Mouse (Mus musculus): ENCODE measurements around the gene Ano9. TPM values are rescaled to one million over a fixed set of nuclear protein-coding genes. Genes with fewer than 3 reads are reported as not detected.

Gene Ano9
- total RNA-seq, 1 experiment from 2014 or later, result not detected

- ATAC-seq (replicated peaks in 1 of 2; ENCODE audit: insufficient read depth in 1 of 2, low FRiP score in 2 of 2, low TSS enrichment in 1 of 2, low read depth in 1 of 2, poor library complexity in 2 of 2, severe bottlenecking in 2 of 2), result no peak
These were observed 65.6 kb downstream of the Ano9 start for GRCm38 (mm10) chr7:141052016-141052415.

Other genes starting within 250 kb of the Ano9 start
- 131 and 147 TPM in 2 replicates for gene Psmd13, start 235.8 kb downstream of the Ano9 start, total RNA-seq (2017)
- gene Sirt3, start 235.5 kb downstream of the Ano9 start, total RNA-seq (2017), result 50.7 and 71.5 TPM in 2 replicates
- not detected in 2 replicates for gene Cox8b, start 217.4 kb downstream of the Ano9 start, total RNA-seq (2017)
- gene Nlrp6, start 196.9 kb downstream of the Ano9 start, total RNA-seq (2017), result 0.25 and 0.35 TPM in 2 replicates
- 11.2 and 17.7 TPM in 2 replicates for gene Pgghg, start 176.4 kb downstream of the Ano9 start, total RNA-seq (2017)
- gene Ifitm5, start 167.5 kb downstream of the Ano9 start, total RNA-seq (2017), result 1.0 TPM in 1 of 2 replicates, not detected in the other
- gene Gm45717, start 161.9 kb downstream of the Ano9 start, total RNA-seq (2017), result not detected in 2 replicates
- gene Ifitm2, start 161.8 kb downstream of the Ano9 start, total RNA-seq (2017), result 328 and 386 TPM in 2 replicates
- 250 and 359 TPM in 2 replicates for gene Ifitm1, start 150.6 kb downstream of the Ano9 start, total RNA-seq (2017)
- 143 and 341 TPM in 2 replicates for gene Ifitm3, start 107.0 kb downstream of the Ano9 start, total RNA-seq (2017)
- 68.4 and 203 TPM in 2 replicates for gene Ifitm6, start 99.9 kb downstream of the Ano9 start, total RNA-seq (2017)
- not detected in 2 replicates for gene Gm17387, start 88.7 kb downstream of the Ano9 start, total RNA-seq (2017)
- gene B4galnt4, start 56.7 kb downstream of the Ano9 start, total RNA-seq (2017), result 4.1 and 6.6 TPM in 2 replicates
- gene Pkp3, start 39.6 kb downstream of the Ano9 start, total RNA-seq (2017), result 1.2 and 2.3 TPM in 2 replicates
- 22.0 and 32.5 TPM in 2 replicates for gene Sigirr, start 17.2 kb downstream of the Ano9 start, total RNA-seq (2017)
- gene Ptdss2, start 4.6 kb upstream of the Ano9 start, total RNA-seq (2017), result 6.4 and 9.6 TPM in 2 replicates
- 34.4 and 61.9 TPM in 2 replicates for gene Rnh1, start 55.1 kb upstream of the Ano9 start, total RNA-seq (2017)
- 15.0 and 19.7 TPM in 2 replicates for gene Hras, start 76.2 kb upstream of the Ano9 start, total RNA-seq (2017)
- 0.60 and 0.75 TPM in 2 replicates for gene Lrrc56, start 76.4 kb upstream of the Ano9 start, total RNA-seq (2017)
- gene Lmntd2, start 96.3 kb upstream of the Ano9 start, total RNA-seq (2017), result 1.6 TPM in 1 of 2 replicates, not detected in the other
- gene Rassf7, start 98.1 kb upstream of the Ano9 start, total RNA-seq (2017), result 4.9 and 5.1 TPM in 2 replicates
- 52.5 and 77.3 TPM in 2 replicates for gene Phrf1, start 111.0 kb upstream of the Ano9 start, total RNA-seq (2017)
- gene Irf7, start 148.7 kb upstream of the Ano9 start, total RNA-seq (2017), result 15.4 and 26.7 TPM in 2 replicates
- not detected in 2 replicates for gene Cdhr5, start 159.0 kb upstream of the Ano9 start, total RNA-seq (2017)
- gene Sct, start 161.3 kb upstream of the Ano9 start, total RNA-seq (2017), result not detected in 2 replicates
- not detected in 2 replicates for gene Drd4, start 174.2 kb upstream of the Ano9 start, total RNA-seq (2017)
- 18.7 and 25.8 TPM in 2 replicates for gene Deaf1, start 209.9 kb upstream of the Ano9 start, total RNA-seq (2017)
- 10.5 and 12.6 TPM in 2 replicates for gene Tmem80, start 209.9 kb upstream of the Ano9 start, total RNA-seq (2017)
- gene Eps8l2, start 221.1 kb upstream of the Ano9 start, total RNA-seq (2017), result 4.4 and 4.7 TPM in 2 replicates

Measured in hematopoietic stem cell, adult 5-6 weeks (primary cell).